Mouse (Mus musculus): Measurements from ENCODE around the gene Fras1.

Fras1 gene

DNA sequence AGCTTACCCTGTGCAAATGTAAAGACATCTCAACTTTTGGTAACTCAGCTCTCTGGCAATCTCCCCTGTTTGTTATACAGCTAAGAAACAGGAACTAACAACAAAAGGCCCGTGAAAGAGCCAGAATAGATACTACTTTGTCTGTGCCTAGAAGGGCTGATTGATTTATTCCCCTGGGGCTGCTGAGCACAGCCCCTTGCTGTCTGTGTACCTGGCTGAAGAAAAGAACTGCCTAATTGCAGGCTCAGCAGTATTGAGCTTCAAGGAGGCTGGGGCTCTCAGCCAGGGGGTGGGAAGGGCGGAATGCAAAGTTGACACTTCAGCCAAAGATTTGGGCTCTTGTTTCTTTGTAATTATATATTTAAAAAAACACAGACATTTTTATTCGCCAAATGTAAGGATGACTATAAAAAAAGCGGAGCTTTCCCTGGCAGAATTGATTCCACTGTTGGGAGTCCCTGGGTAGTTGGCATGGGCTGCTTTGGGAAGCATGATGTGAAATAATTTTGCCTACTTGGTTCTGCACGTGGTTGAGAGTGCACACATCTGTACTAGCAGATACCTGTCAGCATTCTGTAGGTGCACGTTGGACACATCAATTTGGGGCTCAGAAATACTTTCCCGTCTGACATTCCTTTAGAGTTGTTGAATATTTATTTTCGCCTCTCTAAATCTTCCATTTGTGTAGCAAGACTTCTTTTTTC, 31.5 kb downstream of the Fras1 start:
- DNase-seq (ENCODE audit: low spot score) = no peak

DNA sequence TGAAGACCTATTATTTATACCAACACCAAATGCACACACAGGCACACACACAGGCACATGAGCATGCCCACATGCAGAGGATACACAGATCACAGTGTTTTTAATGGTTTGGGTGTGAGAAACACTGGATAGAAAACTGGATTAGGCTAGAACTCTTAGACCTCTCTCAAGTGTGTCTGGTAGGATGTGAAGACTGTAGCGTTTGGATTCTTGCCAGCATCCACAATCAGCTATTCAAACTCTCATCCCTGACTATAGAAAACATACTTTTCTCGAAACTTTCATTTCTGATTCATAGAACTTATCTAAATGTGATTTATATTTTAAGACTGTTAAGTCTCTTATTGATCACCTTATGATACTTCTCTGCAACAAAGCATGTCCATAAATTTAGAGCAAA, 34.5 kb downstream of the Fras1 start:
- no peak for DNase-seq (ENCODE audit: low spot score)

DNA sequence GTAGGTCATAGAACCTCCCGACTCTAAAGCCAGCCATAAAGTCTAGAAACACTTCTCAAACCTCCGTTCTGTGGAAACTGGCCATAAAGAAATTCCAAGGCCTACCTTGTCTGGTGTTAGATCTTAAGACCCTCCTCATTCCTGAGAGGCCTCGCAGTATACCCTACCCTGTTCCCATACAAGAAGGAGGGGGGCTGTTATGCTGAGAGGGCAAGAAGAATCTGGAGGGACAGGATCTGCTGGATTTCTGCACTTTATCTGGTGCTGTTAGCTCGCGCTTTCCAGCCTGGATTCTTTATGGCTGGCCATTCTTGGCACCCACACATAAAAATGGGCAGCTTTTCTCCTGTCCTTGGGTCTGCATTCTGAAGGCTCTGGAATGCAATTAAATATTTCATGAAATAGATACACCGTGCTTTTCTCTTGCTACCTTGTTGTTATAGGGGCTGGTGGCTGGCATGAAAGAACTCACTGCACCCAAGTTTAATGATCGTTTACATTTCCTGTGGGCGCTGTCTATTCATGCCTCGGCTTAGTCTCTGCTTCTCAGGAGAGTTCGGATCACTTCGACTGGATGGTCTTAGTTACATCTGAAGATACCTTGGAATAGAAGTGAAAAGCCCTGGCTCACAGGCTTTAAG, 39.1 kb downstream of the Fras1 start:
- no peak for DNase-seq (ENCODE audit: low spot score)

- no peak for DNase-seq (ENCODE audit: low spot score)
Measured at GRCm38 (mm10) chr5:96417121-96417520, 43.4 kb downstream of the Fras1 start.

DNA sequence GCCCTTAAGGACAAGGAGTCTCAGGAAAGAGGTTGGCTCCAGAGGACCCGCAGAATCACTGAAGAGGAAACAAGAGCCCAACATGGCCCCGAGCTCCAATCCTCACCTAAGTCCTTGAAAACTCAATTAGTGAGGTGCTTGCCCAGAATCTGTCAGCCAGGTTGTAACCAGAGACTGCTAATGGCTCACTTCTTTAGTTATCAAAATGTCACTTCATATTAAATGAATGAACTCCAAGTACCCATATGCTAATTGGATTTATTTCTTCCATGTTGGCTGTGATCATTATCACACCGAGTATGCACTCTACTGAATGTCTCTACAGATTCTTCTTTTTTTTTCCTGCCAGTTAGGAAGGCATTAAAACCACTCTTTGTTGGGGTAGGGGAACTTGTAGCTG, 47.8 kb downstream of the Fras1 start:
- no peak for DNase-seq (ENCODE audit: low spot score)

DNA sequence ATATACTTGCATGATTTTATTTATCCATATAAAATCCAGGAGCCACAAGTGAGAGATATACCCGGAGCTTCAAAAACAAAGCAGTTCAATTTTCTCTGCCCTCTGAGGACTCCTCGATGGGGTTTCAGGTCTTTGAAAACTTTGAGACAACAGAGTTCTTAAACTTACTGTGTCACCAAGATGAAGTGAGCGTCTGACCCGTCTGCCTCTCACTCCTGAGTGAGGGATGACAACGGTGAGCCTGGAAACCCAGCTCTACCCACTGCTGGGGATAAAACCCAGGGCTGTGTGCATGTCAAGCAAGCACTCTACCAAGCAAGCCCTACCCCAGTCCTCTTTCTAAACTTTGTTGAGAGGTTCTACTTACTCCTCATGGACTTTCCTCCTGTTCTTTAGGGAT, 49.0 kb downstream of the Fras1 start:
- no peak for DNase-seq (ENCODE audit: low spot score)

DNA sequence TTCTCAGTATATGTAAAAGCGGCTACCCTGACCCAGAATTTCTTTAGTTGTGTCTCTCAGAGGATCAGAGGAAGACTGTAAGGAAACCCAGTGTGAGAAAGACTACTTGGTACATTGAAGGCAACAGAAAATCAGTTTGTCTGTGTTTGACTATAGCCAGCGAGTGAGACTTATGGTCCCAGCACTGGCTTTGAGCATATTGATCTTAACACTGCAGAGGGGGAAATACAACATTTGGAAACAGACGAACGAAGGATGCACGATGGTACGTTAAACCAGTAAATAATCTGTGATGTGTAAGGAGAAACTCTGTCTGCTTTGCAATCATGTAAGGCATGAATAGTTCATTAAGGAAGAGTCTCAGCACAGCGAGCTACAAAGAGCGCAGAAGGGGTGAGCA, 51.6 kb downstream of the Fras1 start:
- DNase-seq (ENCODE audit: low spot score) = no peak

- no peak for DNase-seq (ENCODE audit: low spot score)
Measured at GRCm38 (mm10) chr5:96429532-96430141, 55.9 kb downstream of the Fras1 start.

- no peak for DNase-seq (ENCODE audit: low spot score)
Measured at GRCm38 (mm10) chr5:96437870-96438269, 64.1 kb downstream of the Fras1 start.

GRCm38 (mm10) chr5:96439811-96440210, 66.1 kb downstream of the Fras1 start:
- no peak for DNase-seq (ENCODE audit: low spot score)

DNA sequence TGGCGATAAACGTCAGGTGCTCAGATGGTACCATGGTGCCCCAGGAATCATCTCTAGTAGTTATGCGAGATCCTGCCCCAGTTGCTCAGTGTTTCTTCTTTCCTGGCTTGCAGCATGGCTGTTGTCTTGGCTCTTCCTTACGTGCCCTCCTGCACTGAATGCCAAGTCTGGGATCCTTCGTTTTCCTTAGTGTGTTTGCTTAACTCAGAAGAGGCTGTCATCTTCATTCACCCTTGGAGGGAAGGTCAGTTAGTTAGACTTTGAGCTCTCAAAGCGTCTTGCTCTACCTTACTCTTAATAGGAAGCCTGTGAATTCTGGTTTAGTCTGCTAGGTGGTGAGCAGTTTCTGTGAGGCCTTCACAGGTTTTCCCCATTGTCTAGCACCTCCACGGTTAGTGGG, 73.7 kb downstream of the Fras1 start:
- no peak for DNase-seq (ENCODE audit: low spot score)

GRCm38 (mm10) chr5:96452027-96452426, 78.3 kb downstream of the Fras1 start:
- DNase-seq (ENCODE audit: low spot score) = peak; percentile 36

DNA sequence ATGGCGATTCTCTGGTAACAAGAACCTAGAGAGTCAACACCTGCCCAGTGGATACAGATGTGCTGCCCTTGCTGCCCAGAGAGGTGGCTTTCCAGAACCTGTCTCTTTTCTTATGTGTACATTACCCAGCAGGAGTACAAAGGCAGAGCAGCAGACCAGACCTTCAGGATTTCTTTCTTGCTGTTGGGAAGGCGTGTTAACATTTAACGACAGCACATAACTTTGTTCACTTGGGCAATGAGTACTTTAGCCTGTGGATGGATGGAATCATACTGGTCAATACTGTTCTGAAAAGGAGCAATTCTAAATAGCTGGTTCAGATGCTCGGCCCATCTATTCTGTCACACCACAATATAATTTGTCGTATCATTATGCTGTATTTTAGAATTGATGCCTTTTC, 79.6 kb downstream of the Fras1 start:
- DNase-seq (ENCODE audit: low spot score) = peak; percentile 54

DNA sequence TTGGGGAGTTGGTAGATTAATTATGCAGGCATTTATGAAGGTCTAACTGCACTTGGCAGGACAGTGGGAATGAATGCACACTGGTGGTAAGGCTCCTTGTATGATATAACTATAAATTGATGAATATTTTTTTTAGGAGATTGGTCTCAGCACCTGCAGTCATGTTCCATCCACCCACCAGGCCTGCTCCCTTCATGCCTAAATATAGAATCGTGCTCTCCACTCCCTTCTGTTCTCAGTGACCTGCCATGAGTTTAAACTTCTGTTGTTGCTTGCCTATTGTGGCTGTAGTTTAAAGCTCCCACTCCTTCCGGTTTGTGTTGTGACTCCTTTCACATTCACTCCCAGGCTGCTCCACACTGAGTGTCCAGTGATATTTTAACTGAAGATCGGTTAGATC, 80.7 kb downstream of the Fras1 start:
- no peak for DNase-seq (ENCODE audit: low spot score)

DNA sequence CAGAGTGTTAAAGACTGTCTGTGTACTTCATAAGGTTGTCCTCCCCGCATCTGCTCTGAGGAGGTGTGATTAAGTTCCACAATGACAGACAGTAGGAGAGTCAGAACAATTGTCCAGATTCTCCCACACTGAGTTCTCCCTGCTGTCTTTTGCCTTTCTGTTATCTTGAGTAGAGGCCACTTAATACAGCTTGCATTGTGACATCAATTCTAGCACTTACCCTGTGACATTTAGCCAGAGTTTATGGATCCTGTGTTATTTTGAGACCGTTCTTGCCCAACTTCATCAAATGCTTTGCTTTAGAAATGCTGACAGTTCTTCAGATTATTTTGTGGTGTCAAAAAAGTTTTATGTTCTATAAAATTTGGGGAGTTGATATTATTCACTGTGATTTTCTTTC, 81.5 kb downstream of the Fras1 start:
- DNase-seq (ENCODE audit: low spot score) = no peak

- no peak for DNase-seq (ENCODE audit: low spot score)
Measured at GRCm38 (mm10) chr5:96457436-96457958, 83.7 kb downstream of the Fras1 start.

DNA sequence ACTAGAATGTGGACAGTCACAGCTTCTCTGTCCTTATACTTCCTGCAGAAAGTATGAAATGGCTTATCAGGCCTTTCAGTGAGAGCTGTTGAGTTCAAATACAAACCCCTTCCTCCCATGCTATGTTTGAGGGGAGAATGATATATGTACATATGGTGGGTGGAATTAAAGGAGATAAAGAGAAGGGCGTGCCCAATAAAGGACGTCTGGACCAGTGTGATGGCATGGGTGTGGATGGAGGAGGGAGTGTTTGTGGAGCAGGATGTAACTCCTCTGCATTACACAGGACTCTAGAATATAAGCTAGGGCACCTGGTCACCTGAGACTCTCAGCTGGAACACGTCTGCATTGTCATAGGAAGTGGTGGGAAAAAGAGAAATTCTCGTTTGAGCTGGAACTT, 85.8 kb downstream of the Fras1 start:
- DNase-seq (ENCODE audit: low spot score) = no peak

DNA sequence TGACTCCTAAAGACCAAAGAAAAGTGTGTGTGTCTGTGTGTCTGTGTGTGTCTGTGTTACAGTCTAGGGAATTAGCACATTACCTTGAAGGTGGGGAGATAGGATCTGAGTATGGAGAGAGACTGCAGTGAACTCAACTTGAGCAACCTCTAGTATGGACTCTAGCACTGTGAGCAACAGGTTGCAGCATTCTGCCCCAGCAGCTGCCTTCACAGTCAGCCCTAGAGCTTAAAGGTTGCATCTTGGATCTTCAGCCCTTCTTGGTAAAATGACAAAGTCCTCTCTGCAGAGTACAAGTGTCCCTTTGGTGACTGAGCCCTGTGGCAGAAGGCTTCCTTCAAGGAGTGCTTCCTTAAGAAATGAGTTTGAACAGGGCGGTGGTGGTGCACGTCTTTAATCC, 88.4 kb downstream of the Fras1 start:
- peak; percentile 62 for DNase-seq (ENCODE audit: low spot score)

DNA sequence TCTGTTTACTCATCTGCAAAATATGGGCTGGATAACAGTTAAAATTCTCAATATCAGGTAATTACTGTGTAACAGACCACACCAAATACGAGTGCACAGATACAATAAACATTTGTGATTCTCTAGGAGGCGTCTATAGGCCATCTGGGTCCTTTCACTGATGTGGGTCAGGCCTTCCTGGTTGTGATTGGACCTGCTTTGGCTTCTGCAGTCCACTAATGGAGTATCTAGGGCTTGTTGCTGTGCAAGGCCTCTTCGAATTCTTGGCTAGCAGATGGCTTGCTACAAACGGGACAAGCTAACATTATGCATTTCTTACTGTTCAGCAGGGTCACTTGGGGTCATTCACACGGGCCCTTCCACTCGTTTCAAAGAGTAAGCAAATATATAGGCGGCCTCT, 92.7 kb downstream of the Fras1 start:
- no peak for DNase-seq (ENCODE audit: low spot score)

DNA sequence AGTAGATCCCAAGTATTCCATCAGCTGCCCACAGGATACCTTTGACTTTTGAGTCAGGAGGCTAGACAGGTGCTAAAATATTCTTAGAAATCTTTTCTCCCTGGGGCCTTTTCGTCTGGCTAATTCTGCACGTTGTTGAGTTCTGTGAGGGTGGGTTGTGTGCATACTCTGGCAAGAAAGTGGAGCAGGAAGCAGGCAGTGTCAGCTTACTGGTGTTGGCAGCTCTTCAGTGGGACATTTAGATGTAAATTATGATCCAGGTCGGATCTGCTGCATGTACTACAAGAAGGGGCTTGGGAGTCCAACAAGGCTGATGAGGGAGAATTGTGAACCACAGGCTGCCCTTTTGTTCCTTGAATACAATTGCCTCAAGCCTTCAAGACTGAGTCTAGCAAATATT, 98.2 kb downstream of the Fras1 start:
- no peak for DNase-seq (ENCODE audit: low spot score)

DNA sequence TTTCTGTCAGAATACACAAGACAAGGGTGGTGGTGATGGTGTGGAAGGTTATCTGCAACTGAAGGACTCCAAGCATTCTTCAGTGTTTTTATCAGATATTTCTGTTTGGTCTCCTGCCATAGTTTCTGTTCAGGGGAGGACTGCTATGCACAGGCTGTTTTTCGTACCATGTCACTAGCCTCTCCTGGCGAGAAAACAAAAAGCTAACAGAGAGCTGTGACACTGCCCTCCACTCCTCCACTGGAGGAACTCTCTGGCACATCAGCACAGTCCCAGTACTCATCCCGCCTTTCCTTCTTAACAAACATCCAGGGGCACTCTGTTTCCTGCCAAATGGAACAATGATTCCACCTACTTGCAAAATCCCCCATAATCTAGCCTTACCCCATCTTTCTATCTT, 101.7 kb downstream of the Fras1 start:
- no peak for DNase-seq (ENCODE audit: low spot score)

DNA sequence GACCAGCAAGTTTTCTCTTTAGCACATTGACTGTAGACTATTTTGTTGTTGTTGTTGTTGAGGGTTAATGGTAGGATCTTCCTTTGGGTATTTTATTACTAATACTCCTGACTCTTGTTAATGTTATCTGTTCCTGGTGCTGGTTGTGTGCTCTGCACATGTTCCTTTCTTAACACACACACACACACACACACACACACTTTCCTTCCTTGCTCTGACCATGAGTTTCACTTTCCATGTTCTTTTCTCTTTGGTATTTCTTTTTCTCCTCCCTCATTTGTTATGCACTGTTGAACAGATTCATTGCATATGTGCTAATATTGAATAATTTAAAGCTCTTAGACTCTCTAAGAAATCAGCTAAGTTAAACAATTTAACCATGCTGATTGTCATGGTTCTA, 105.2 kb downstream of the Fras1 start:
- DNase-seq (ENCODE audit: low spot score) = no peak

GRCm38 (mm10) chr5:96481159-96481558, 107.4 kb downstream of the Fras1 start:
- DNase-seq (ENCODE audit: low spot score) = no peak
